Comparison of ENCODE assay signal across 10 mouse cellular contexts in genomic region chr15:90249694-90250093, GRCm38 (mm10). TPM values are rescaled to one million over a fixed set of nuclear protein-coding genes. Genes with fewer than 3 reads are reported as not detected.
DNase-seq lines count a peak whose midpoint lies in the region; ATAC-seq and TF ChIP-seq lines count a peak whose summit lies in the region.
"Had no signal": no experiment of that assay in that cellular context is flagged by ENCODE, and none has a peak within 500 bp of the region (broad histone marks: within the 10 kb centered on the region; RNA-seq: fewer than 3 reads in every experiment).

No protein-coding gene starts in this region.

- H3K4me1 ChIP-seq in midbrain, postnatal 0 days (ENCODE audit: insufficient read depth, low read length): no peaks in the 10 kb centered on the region
- H3K4me1 ChIP-seq in midbrain, embryonic 10.5 days: no peaks in the 10 kb centered on the region
- no peaks in the 10 kb centered on the region for H3K4me1 ChIP-seq in hindbrain, postnatal 0 days (ENCODE audit: insufficient read depth, low read length)
- H3K4me1 ChIP-seq: heart, embryonic 15.5 days; neural tube, embryonic 12.5 days had no signal

- WGBS in midbrain, postnatal 0 days: 31% methylated on average over 3 of the region's 3 CpGs
- 53% methylated on average over 3 of the region's 3 CpGs for WGBS in midbrain, embryonic 10.5 days
- WGBS in hindbrain, postnatal 0 days: 37% methylated on average over 3 of the region's 3 CpGs

- peak; percentile 98 for TF ChIP-seq CTCF in midbrain, postnatal 0 days (IDR thresholded peaks at IDR 0.05)
- TF ChIP-seq CTCF in hindbrain, postnatal 0 days (IDR thresholded peaks at IDR 0.05; ENCODE audit: low read depth): peak; percentile 99

- H3K4me2 ChIP-seq in midbrain, postnatal 0 days (ENCODE audit: low read depth, low read length, poor library complexity, severe bottlenecking): no peak overlapping the region
- H3K4me2 ChIP-seq in hindbrain, postnatal 0 days (ENCODE audit: low read depth, low read length): no peak overlapping the region
- H3K4me2 ChIP-seq: heart, embryonic 15.5 days; neural tube, embryonic 12.5 days had no signal

- ATAC-seq in midbrain, postnatal 0 days (ENCODE audit: low FRiP score): no peak
- no peak for ATAC-seq in hindbrain, postnatal 0 days

- no peak overlapping the region for H3K4me3 ChIP-seq in midbrain, postnatal 0 days (ENCODE audit: low read depth, low read length)
- H3K4me3 ChIP-seq in midbrain, embryonic 10.5 days: no peak overlapping the region
- no peak overlapping the region for H3K4me3 ChIP-seq in hindbrain, postnatal 0 days (ENCODE audit: low read length)
- H3K4me3 ChIP-seq: heart, embryonic 15.5 days; neural tube, embryonic 12.5 days had no signal

- H3K9me3 ChIP-seq in midbrain, postnatal 0 days (ENCODE audit: low read length): no peaks in the 10 kb centered on the region
- no peaks in the 10 kb centered on the region for H3K9me3 ChIP-seq in midbrain, embryonic 10.5 days (replicated peaks)
- H3K9me3 ChIP-seq in hindbrain, postnatal 0 days (ENCODE audit: low read length): no peaks in the 10 kb centered on the region
- H3K9me3 ChIP-seq: heart, embryonic 15.5 days; neural tube, embryonic 12.5 days had no signal

- H3K27ac ChIP-seq in midbrain, postnatal 0 days (ENCODE audit: low read depth, low read length): no peak overlapping the region
- H3K27ac ChIP-seq in midbrain, embryonic 10.5 days (replicated peaks): no peak overlapping the region
- no peak overlapping the region for H3K27ac ChIP-seq in hindbrain, postnatal 0 days
- H3K27ac ChIP-seq: heart, embryonic 15.5 days; neural tube, embryonic 12.5 days had no signal

- intact Hi-C loops in left cerebral cortex, postnatal 4 days (cut with DNase I): loop anchor here (5.0 kb wide), 2 partner anchors 428 to 593 kb away; partner anchors contain the start of gene Cpne8

- H3K9ac ChIP-seq in midbrain, postnatal 0 days (replicated peaks; ENCODE audit: low read length, poor library complexity, severe bottlenecking): no peak overlapping the region
- no peak overlapping the region for H3K9ac ChIP-seq in hindbrain, postnatal 0 days (replicated peaks; ENCODE audit: low read length)
- H3K9ac ChIP-seq: heart, embryonic 15.5 days; neural tube, embryonic 12.5 days had no signal

- H3K36me3 ChIP-seq in midbrain, postnatal 0 days (ENCODE audit: insufficient read depth, low read length): no peaks in the 10 kb centered on the region
- no peaks in the 10 kb centered on the region for H3K36me3 ChIP-seq in midbrain, embryonic 10.5 days
- no peaks in the 10 kb centered on the region for H3K36me3 ChIP-seq in hindbrain, postnatal 0 days (ENCODE audit: insufficient read depth, low read length)
- H3K36me3 ChIP-seq: heart, embryonic 15.5 days; neural tube, embryonic 12.5 days had no signal

- DNase-seq in cerebellum, postnatal 14 days: peak; percentile 26 to 39
- no peak for DNase-seq in cerebellum, adult 11-12 months
- DNase-seq in midbrain, postnatal 0 days (ENCODE audit: low spot score): peak; percentile 87
- DNase-seq in midbrain, embryonic 10.5 days (ENCODE audit: low spot score): no peak
- peak; percentile 82 for DNase-seq in hindbrain, postnatal 0 days (ENCODE audit: low spot score)
- DNase-seq in retina, postnatal 7 days (ENCODE audit: low read depth, low spot score): peak; percentile 20
- DNase-seq in left cerebral cortex, postnatal 4 days: no peak
- DNase-seq in urinary bladder, adult 18-20 months (ENCODE audit: low spot score in 2 of 2): no peak

- no peaks in the 10 kb centered on the region for H3K27me3 ChIP-seq in midbrain, postnatal 0 days (ENCODE audit: insufficient read depth, low read length)
- no peaks in the 10 kb centered on the region for H3K27me3 ChIP-seq in midbrain, embryonic 10.5 days (ENCODE audit: low read depth, poor library complexity, severe bottlenecking)
- H3K27me3 ChIP-seq in hindbrain, postnatal 0 days (ENCODE audit: insufficient read depth, low read length): no peaks in the 10 kb centered on the region
- H3K27me3 ChIP-seq: heart, embryonic 15.5 days; neural tube, embryonic 12.5 days had no signal

RNA-seq across cellular contexts. Expression of gene Alg10b, which starts 25.6 kb away (rescaled TPM):
- 76.0 and 96.8 TPM in 2 replicates for total RNA-seq in midbrain, postnatal 0 days (2014; rRNA removed)
- 29.1 and 34.8 TPM in 2 replicates for polyA plus RNA-seq in midbrain, postnatal 0 days (2015; fragmentation: Nextera tagmentation; extraction: Ambion mirVana)
- 35.8 and 38.5 TPM in 2 replicates for polyA plus RNA-seq in midbrain, embryonic 10.5 days (2016; fragmentation: Nextera tagmentation; extraction: Ambion mirVana)
- total RNA-seq in hindbrain, postnatal 0 days (2014; rRNA removed): 62.3 and 65.2 TPM in 2 replicates
- polyA plus RNA-seq in hindbrain, postnatal 0 days (2015; fragmentation: Nextera tagmentation; extraction: Ambion mirVana): 27.0 and 30.8 TPM in 2 replicates
- 10 to 100 TPM; 47.7 to 49.4 TPM for total RNA-seq in left cerebral cortex, postnatal 4 days (2021)

Comparison
In these comparisons a context has a peak if more than half of its experiments do, and no peak if none do; other contexts are left out.
1. DNase-seq: peak in cerebellum, postnatal 14 days (2 of 2), midbrain, postnatal 0 days (single experiment), hindbrain, postnatal 0 days (single experiment) and retina, postnatal 7 days (single experiment); none in cerebellum, adult 11-12 months (single experiment), midbrain, embryonic 10.5 days (single experiment), left cerebral cortex, postnatal 4 days (single experiment) and urinary bladder, adult 18-20 months (0 of 2).